Comparison of ENCODE assay signal across 8 mouse cellular contexts in genomic region chr14:31269456-31270100, GRCm38 (mm10). TPM values are rescaled to one million over a fixed set of nuclear protein-coding genes. Genes with fewer than 3 reads are reported as not detected.
DNase-seq lines count a peak whose midpoint lies in the region; ATAC-seq lines count a peak whose summit lies in the region.

No protein-coding gene starts in this region.

- H3K27me3 ChIP-seq in forebrain, embryonic 14.5 days (replicated peaks; ENCODE audit: control insufficient read depth, insufficient read depth, low read length) = no peaks in the 10 kb centered on the region
- H3K27me3 ChIP-seq in liver, embryonic 12.5 days (replicated peaks) = peaks cover 37% of the 10 kb centered on the region
- no peaks in the 10 kb centered on the region for H3K27me3 ChIP-seq in neural tube, embryonic 11.5 days (ENCODE audit: control insufficient read depth, insufficient read depth, low read length)

- 15% methylated on average over 28 of the region's 28 CpGs for WGBS in forebrain, embryonic 14.5 days
- WGBS in liver, embryonic 12.5 days (ENCODE audit: insufficient replicate concordance) = 16% methylated on average over 28 of the region's 28 CpGs
- 15% methylated on average over 25 of the region's 28 CpGs for WGBS in neural tube, embryonic 11.5 days

- no peaks in the 10 kb centered on the region for H3K9me3 ChIP-seq in forebrain, embryonic 14.5 days (replicated peaks; ENCODE audit: control insufficient read depth, low read length)
- no peaks in the 10 kb centered on the region for H3K9me3 ChIP-seq in liver, embryonic 12.5 days (replicated peaks)
- no peaks in the 10 kb centered on the region for H3K9me3 ChIP-seq in neural tube, embryonic 11.5 days (ENCODE audit: control insufficient read depth, low read length)

- no peaks in the 10 kb centered on the region for H3K36me3 ChIP-seq in forebrain, embryonic 14.5 days (ENCODE audit: control insufficient read depth, insufficient read depth, low read length)
- no peaks in the 10 kb centered on the region for H3K36me3 ChIP-seq in liver, embryonic 12.5 days
- no peaks in the 10 kb centered on the region for H3K36me3 ChIP-seq in neural tube, embryonic 11.5 days (ENCODE audit: control insufficient read depth, insufficient read depth, low read length)

- H3K9ac ChIP-seq in forebrain, embryonic 14.5 days (ENCODE audit: low read length) = peak overlapping the region; percentile 35
- H3K9ac ChIP-seq in liver, embryonic 12.5 days = peak overlapping the region; percentile 48
- peak overlapping the region; percentile 35; the same call in 1 of the 2 replicates for H3K9ac ChIP-seq in neural tube, embryonic 11.5 days (ENCODE audit: low read length)

- peak overlapping the region; percentile 81 for H3K27ac ChIP-seq in forebrain, embryonic 14.5 days (ENCODE audit: low read depth, low read length)
- H3K27ac ChIP-seq in liver, embryonic 12.5 days = no peak overlapping the region
- H3K27ac ChIP-seq in neural tube, embryonic 11.5 days (ENCODE audit: low read depth, low read length) = 0 out of 2 replicates have a peak overlapping the region, but pooled peaks have one; percentile 20

- peak; percentile 80 for ATAC-seq in forebrain, embryonic 14.5 days
- peak; percentile 61 for ATAC-seq in liver, embryonic 12.5 days
- ATAC-seq in neural tube, embryonic 11.5 days (ENCODE audit: insufficient read depth, low FRiP score, low TSS enrichment) = peak; percentile 75

- H3K4me1 ChIP-seq in forebrain, embryonic 14.5 days (ENCODE audit: control insufficient read depth, insufficient read depth, low read length) = peaks cover 19% of the 10 kb centered on the region
- H3K4me1 ChIP-seq in liver, embryonic 12.5 days = peaks cover 15% of the 10 kb centered on the region
- peaks cover 19% of the 10 kb centered on the region for H3K4me1 ChIP-seq in neural tube, embryonic 11.5 days (ENCODE audit: control insufficient read depth, insufficient read depth, low read length)

- peak overlapping the region; percentile 48 for H3K4me2 ChIP-seq in forebrain, embryonic 14.5 days (ENCODE audit: low read length)
- peak overlapping the region; percentile 69 for H3K4me2 ChIP-seq in liver, embryonic 12.5 days
- H3K4me2 ChIP-seq in neural tube, embryonic 11.5 days (ENCODE audit: low read depth) = peak overlapping the region; percentile 35

- peak; percentile 41 for DNase-seq in layer of hippocampus, adult 11-12 months (ENCODE audit: low spot score)
- no peak for DNase-seq in layer of hippocampus, adult 9-10 months (ENCODE audit: low spot score)
- DNase-seq in forebrain, embryonic 14.5 days (ENCODE audit: low spot score) = peak; percentile 71
- DNase-seq in kidney, postnatal 10 days = peak; percentile 79
- DNase-seq in neural tube, embryonic 11.5 days (ENCODE audit: low spot score) = peak; percentile 79
- DNase-seq in urinary bladder, postnatal 36 days (ENCODE audit: low spot score in 2 of 2) = peak; percentile 13 to 32
- DNase-seq in spleen, postnatal 14 days (ENCODE audit: low spot score in 2 of 2) = no peak

- H3K4me3 ChIP-seq in forebrain, embryonic 14.5 days (ENCODE audit: low read depth, low read length) = peak overlapping the region; percentile 15; the same call in 1 of the 2 replicates
- H3K4me3 ChIP-seq in liver, embryonic 12.5 days = peak overlapping the region; percentile 34; the same call in 1 of the 2 replicates
- H3K4me3 ChIP-seq in neural tube, embryonic 11.5 days (ENCODE audit: low read depth, low read length) = 0 out of 2 replicates have a peak overlapping the region, but pooled peaks have one; percentile 20

RNA-seq across cellular contexts. Expression of gene Bap1, which starts 18.3 kb away (rescaled TPM):
- 93.9 and 105 TPM in 2 replicates for polyA plus RNA-seq in forebrain, embryonic 14.5 days (2014; fragmentation: Nextera tagmentation; extraction: Ambion mirVana)
- 53.8 and 54.4 TPM in 2 replicates for polyA plus RNA-seq in liver, embryonic 12.5 days (2016; fragmentation: Nextera tagmentation; extraction: Ambion mirVana)
- 113 and 125 TPM in 2 replicates for polyA plus RNA-seq in neural tube, embryonic 11.5 days (2014; fragmentation: Nextera tagmentation; extraction: Ambion mirVana)

RNA-seq across cellular contexts. Expression of gene Phf7, which starts 18.5 kb away (rescaled TPM):
- polyA plus RNA-seq in forebrain, embryonic 14.5 days (2014; fragmentation: Nextera tagmentation; extraction: Ambion mirVana) = 11.6 and 13.2 TPM in 2 replicates
- polyA plus RNA-seq in liver, embryonic 12.5 days (2016; fragmentation: Nextera tagmentation; extraction: Ambion mirVana) = 9.9 and 10.0 TPM in 2 replicates
- polyA plus RNA-seq in neural tube, embryonic 11.5 days (2014; fragmentation: Nextera tagmentation; extraction: Ambion mirVana) = 12.7 and 13.1 TPM in 2 replicates

RNA-seq across cellular contexts. Expression of gene Sema3g, which starts 51.9 kb away (rescaled TPM):
- 0.23 and 0.25 TPM in 2 replicates for polyA plus RNA-seq in forebrain, embryonic 14.5 days (2014; fragmentation: Nextera tagmentation; extraction: Ambion mirVana)
- polyA plus RNA-seq in liver, embryonic 12.5 days (2016; fragmentation: Nextera tagmentation; extraction: Ambion mirVana) = 0.04 and 0.18 TPM in 2 replicates
- polyA plus RNA-seq in neural tube, embryonic 11.5 days (2014; fragmentation: Nextera tagmentation; extraction: Ambion mirVana) = 0.21 and 0.50 TPM in 2 replicates

RNA-seq across cellular contexts. Expression of gene Nisch, which starts 52.8 kb away (rescaled TPM):
- polyA plus RNA-seq in forebrain, embryonic 14.5 days (2014; fragmentation: Nextera tagmentation; extraction: Ambion mirVana) = 217 and 277 TPM in 2 replicates
- 145 and 151 TPM in 2 replicates for polyA plus RNA-seq in liver, embryonic 12.5 days (2016; fragmentation: Nextera tagmentation; extraction: Ambion mirVana)
- polyA plus RNA-seq in neural tube, embryonic 11.5 days (2014; fragmentation: Nextera tagmentation; extraction: Ambion mirVana) = 322 and 326 TPM in 2 replicates

RNA-seq across cellular contexts. Expression of gene Dnah1, which starts 54.1 kb away (rescaled TPM):
- polyA plus RNA-seq in forebrain, embryonic 14.5 days (2014; fragmentation: Nextera tagmentation; extraction: Ambion mirVana) = 3.8 and 4.2 TPM in 2 replicates
- 0.48 and 0.57 TPM in 2 replicates for polyA plus RNA-seq in liver, embryonic 12.5 days (2016; fragmentation: Nextera tagmentation; extraction: Ambion mirVana)
- 5.9 and 7.6 TPM in 2 replicates for polyA plus RNA-seq in neural tube, embryonic 11.5 days (2014; fragmentation: Nextera tagmentation; extraction: Ambion mirVana)

Comparison
In these comparisons a context has a peak if more than half of its experiments do, and no peak if none do; other contexts are left out.
1. DNase-seq: peak in layer of hippocampus, adult 11-12 months (single experiment), forebrain, embryonic 14.5 days (single experiment), kidney, postnatal 10 days (single experiment), neural tube, embryonic 11.5 days (single experiment) and urinary bladder, postnatal 36 days (2 of 2); none in layer of hippocampus, adult 9-10 months (single experiment) and spleen, postnatal 14 days (0 of 2).
2. Peak in every context shown above with its lines, with median percentiles within 50 percentile points of each other: ATAC-seq, H3K4me2 ChIP-seq, H3K4me3 ChIP-seq and H3K9ac ChIP-seq.